Mouse (Mus musculus) cortical plate, adult 2 months (tissue): ENCODE measurements around the gene Lpp.

ENCODE experiments used
- CTCF ChIP-seq: fragments of 200-500 bp; IDR thresholded peaks from 2 replicates; pipeline ENCODE4 v1.5.1; 2011; ENCODE audit warnings: mild to moderate bottlenecking, control low read depth, low read length; ENCODE audit not compliant: insufficient read depth; ENCODE audit errors: extremely low read depth
- POLR2A ChIP-seq: fragments of 200-500 bp; IDR thresholded peaks from 2 replicates; pipeline ENCODE4 v1.6.1; 2011; ENCODE audit warnings: mild to moderate bottlenecking, low read length, control low read depth; ENCODE audit not compliant: insufficient read depth; ENCODE audit errors: extremely low read depth

- no peak for TF ChIP-seq CTCF
- TF ChIP-seq POLR2A = no peak
Measured at GRCm38 (mm10) chr16:24566277-24566676, 173.0 kb downstream of the Lpp start.
